Mouse (Mus musculus): ENCODE results near the gene Pfkfb3. TPM values are rescaled to one million over a fixed set of nuclear protein-coding genes. Genes with fewer than 3 reads are reported as not detected.

Gene Pfkfb3
- total RNA-seq, 2 experiments from 2014 or later = 14.9 to 20.5 TPM

- intact Hi-C loops (cut with DNase I; ENCODE audit: low total_unique reads) = no loop called here
- no peak for DNase-seq
Measured at GRCm38 (mm10) chr2:11457904-11458303, 96.0 kb downstream of the Pfkfb3 start.

- intact Hi-C loops (cut with DNase I; ENCODE audit: low total_unique reads) = no loop called here
- no peak for DNase-seq
Measured at GRCm38 (mm10) chr2:11448711-11449110, 105.2 kb downstream of the Pfkfb3 start.

GRCm38 (mm10) chr2:11447865-11448264, 106.0 kb downstream of the Pfkfb3 start:
- DNase-seq = no peak
- intact Hi-C loops (cut with DNase I; ENCODE audit: low total_unique reads) = no loop called here

GRCm38 (mm10) chr2:11445722-11446121, 108.2 kb downstream of the Pfkfb3 start:
- DNase-seq = no peak
- intact Hi-C loops (cut with DNase I; ENCODE audit: low total_unique reads) = no loop called here

GRCm38 (mm10) chr2:11441864-11442263, 112.0 kb downstream of the Pfkfb3 start:
- intact Hi-C loops (cut with DNase I; ENCODE audit: low total_unique reads) = no loop called here
- no peak for DNase-seq

GRCm38 (mm10) chr2:11438231-11438954, 115.5 kb downstream of the Pfkfb3 start:
- DNase-seq = no peak
- intact Hi-C loops (cut with DNase I; ENCODE audit: low total_unique reads) = no loop called here

- intact Hi-C loops (cut with DNase I; ENCODE audit: low total_unique reads) = no loop called here
- no peak for DNase-seq
Measured at GRCm38 (mm10) chr2:11436353-11436752, 117.5 kb downstream of the Pfkfb3 start.

GRCm38 (mm10) chr2:11433353-11433752, 120.5 kb downstream of the Pfkfb3 start:
- intact Hi-C loops (cut with DNase I; ENCODE audit: low total_unique reads) = no loop called here
- no peak for DNase-seq

GRCm38 (mm10) chr2:11429538-11429937, 124.3 kb downstream of the Pfkfb3 start:
- intact Hi-C loops (cut with DNase I; ENCODE audit: low total_unique reads) = no loop called here
- DNase-seq = peak; percentile 81

- intact Hi-C loops (cut with DNase I; ENCODE audit: low total_unique reads) = no loop called here
- no peak for DNase-seq
Measured at GRCm38 (mm10) chr2:11428621-11429020, 125.3 kb downstream of the Pfkfb3 start.

GRCm38 (mm10) chr2:11427596-11427995, 126.3 kb downstream of the Pfkfb3 start:
- intact Hi-C loops (cut with DNase I; ENCODE audit: low total_unique reads) = no loop called here
- DNase-seq = no peak

GRCm38 (mm10) chr2:11426379-11426778, 127.5 kb downstream of the Pfkfb3 start:
- intact Hi-C loops (cut with DNase I; ENCODE audit: low total_unique reads) = no loop called here
- no peak for DNase-seq

GRCm38 (mm10) chr2:11425421-11426131, 128.3 kb downstream of the Pfkfb3 start:
- DNase-seq = peak; percentile 60
- intact Hi-C loops (cut with DNase I; ENCODE audit: low total_unique reads) = no loop called here

GRCm38 (mm10) chr2:11424252-11424651, 129.6 kb downstream of the Pfkfb3 start:
- no peak for DNase-seq
- intact Hi-C loops (cut with DNase I; ENCODE audit: low total_unique reads) = no loop called here

GRCm38 (mm10) chr2:11423421-11423820, 130.5 kb downstream of the Pfkfb3 start:
- no peak for DNase-seq
- intact Hi-C loops (cut with DNase I; ENCODE audit: low total_unique reads) = no loop called here

- intact Hi-C loops (cut with DNase I; ENCODE audit: low total_unique reads) = no loop called here
Measured at GRCm38 (mm10) chr2:11422384-11422783, 131.5 kb downstream of the Pfkfb3 start.

More at GRCm38 (mm10) chr2:11422384-11422783, 131.5 kb downstream of the Pfkfb3 start:
- DNase-seq = no peak

Other genes with a start within 250 kb of the Pfkfb3 start
- 10 to 100 TPM; 45.0 to 49.5 TPM for gene Rbm17, start 50.1 kb upstream of the Pfkfb3 start, total RNA-seq (2021)
- not detected for gene Gm17490, start 72.2 kb upstream of the Pfkfb3 start, total RNA-seq (2021)
- gene Il2ra, start 88.7 kb upstream of the Pfkfb3 start, total RNA-seq (2021) = under 1 TPM; 0.16 to 0.42 TPM
- 10 to 100 TPM; 10.6 to 22.8 TPM for gene Il15ra, start 151.2 kb upstream of the Pfkfb3 start, total RNA-seq (2021)
- 10 to 100 TPM; 32.8 to 38.9 TPM for gene Fbh1, start 223.5 kb upstream of the Pfkfb3 start, total RNA-seq (2021)
- gene Ankrd16, start 223.8 kb upstream of the Pfkfb3 start, total RNA-seq (2021) = 10 to 100 TPM; 23.3 to 26.7 TPM

Measured in gastrocnemius, postnatal 14 days (tissue).